Mouse (Mus musculus): ENCODE measurements at regions not wholly inside any gene's neighbourhood (a gene's known extent, or its start where the extent isn't known, plus 50 kb on each side); places are given as distances from the start of the nearest gene placed in this dataset. TPM values are rescaled to one million over a fixed set of nuclear protein-coding genes. Genes with fewer than 3 reads are reported as not detected.

Small RNA genes in the stretch of these regions (microRNA-seq; reads per million reads assigned to microRNA genes)
- gene Gm24054: not detected
